Mouse (Mus musculus) hindbrain, embryonic 13.5 days (tissue): ENCODE results near the gene Cfap61. TPM values are rescaled to one million over a fixed set of nuclear protein-coding genes. Genes with fewer than 3 reads are reported as not detected.
"Not testable (repeated sequence)": the region's sequence is repeated elsewhere in the genome, so short reads cannot be mapped to it uniquely, and the experiment has no call there.

ENCODE experiments used
- ATAC-seq: fragments of 200-750 bp; cut with Nextera tagmentation; 2 replicates; pipeline ENCODE4 v1.8.0; 2017; ENCODE audit warnings: moderate TSS enrichment; ENCODE audit not compliant: low FRiP score
- H3K27ac ChIP-seq: fragments of 300-500 bp; sonication (generic); 2 replicates; pipeline ENCODE4 v1.5.1; 2015; ENCODE audit warnings: inconsistent platforms, mild to moderate bottlenecking, moderate library complexity
- H3K27me3 ChIP-seq: fragments of 300-500 bp; sonication (generic); 2 replicates; pipeline ENCODE4 v1.6.1; 2015; ENCODE audit warnings: mild to moderate bottlenecking, inconsistent platforms
- H3K36me3 ChIP-seq: fragments of 300-500 bp; sonication (generic); 2 replicates; pipeline ENCODE4 v1.6.1; 2015; ENCODE audit warnings: mild to moderate bottlenecking, inconsistent platforms
- H3K4me1 ChIP-seq: fragments of 300-500 bp; sonication (generic); replicated peaks from 2 replicates; pipeline ENCODE4 v1.6.1; 2015; ENCODE audit warnings: inconsistent platforms
- H3K4me2 ChIP-seq: fragments of 300-500 bp; sonication (generic); 2 replicates; pipeline ENCODE4 v1.6.1; 2015; ENCODE audit warnings: inconsistent platforms, mild to moderate bottlenecking, moderate library complexity
- H3K4me3 ChIP-seq: fragments of 300-500 bp; sonication (generic); 2 replicates; pipeline ENCODE4 v1.5.1; 2015; ENCODE audit warnings: mild to moderate bottlenecking, inconsistent platforms
- H3K9ac ChIP-seq: fragments of 300-500 bp; sonication (generic); 2 replicates; pipeline ENCODE4 v1.6.1; 2015; ENCODE audit warnings: mild to moderate bottlenecking, inconsistent platforms
- H3K9me3 ChIP-seq: fragments of 300-500 bp; sonication (generic); 2 replicates; pipeline ENCODE4 v1.6.1; 2016; ENCODE audit warnings: inconsistent platforms
- WGBS: fragments of 180-500 bp; shearing (Covaris S2); methylation state at CpG from one replicate; pipeline ENCODE4 v1.1.7; 2015; 5-methylcytosine and 5-hydroxymethylcytosine counted together
- polyA plus RNA-seq: library from polyadenylated mRNA; unstranded; fragments of >200 nt; fragmentation: Nextera tagmentation; extraction: Ambion mirVana; gene quantifications from 2 replicates; pipeline ENCODE4 v1.2.1, GENCODE M21; 2015

Cfap61 gene
- polyA plus RNA-seq, 1 experiment from 2014 or later = 3.8 TPM

DNA sequence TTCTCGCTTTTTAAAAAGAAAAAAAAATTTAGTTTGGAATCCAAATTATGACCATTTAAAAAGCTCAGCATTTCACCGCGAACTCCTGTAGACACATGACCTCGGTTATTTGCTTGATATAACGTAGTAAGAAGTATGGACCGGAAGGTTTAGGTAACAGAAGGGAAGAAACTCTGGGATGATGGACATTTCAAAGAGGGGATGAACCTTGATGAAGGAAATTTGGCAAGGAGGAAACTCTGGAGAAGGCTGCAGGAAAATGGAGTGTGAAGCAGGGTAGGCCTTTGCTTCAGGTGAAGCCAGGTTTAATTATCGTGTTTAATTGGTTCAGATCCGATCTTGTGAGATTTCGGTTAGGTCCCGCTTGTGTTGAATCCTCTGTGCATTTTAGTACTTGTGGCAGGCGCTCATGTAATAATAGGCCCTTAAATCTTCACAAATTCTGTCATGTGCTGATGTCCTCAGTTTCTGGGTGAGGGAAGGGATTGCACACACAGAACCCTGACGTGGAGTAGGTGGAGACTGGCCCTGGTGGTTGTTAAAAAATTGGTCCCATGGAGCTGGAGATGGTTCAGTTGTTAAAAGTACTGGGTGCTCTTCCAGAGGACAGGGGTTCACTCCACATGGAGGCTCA, 30.5 kb upstream of the Cfap61 start:
- H3K4me3 ChIP-seq = peak overlapping the region; percentile 99
- peak overlapping the region; percentile 77 for H3K4me2 ChIP-seq
- 37% methylated on average over 12 of the region's 12 CpGs for WGBS
- H3K27me3 ChIP-seq = no peaks in the 10 kb centered on the region
- H3K4me1 ChIP-seq = peaks cover 19% of the 10 kb centered on the region
- peaks cover 12% of the 10 kb centered on the region for H3K36me3 ChIP-seq
- ATAC-seq = no peak
- H3K27ac ChIP-seq = no peak overlapping the region
- peak overlapping the region; percentile 94 for H3K9ac ChIP-seq
- no peaks in the 10 kb centered on the region for H3K9me3 ChIP-seq

DNA sequence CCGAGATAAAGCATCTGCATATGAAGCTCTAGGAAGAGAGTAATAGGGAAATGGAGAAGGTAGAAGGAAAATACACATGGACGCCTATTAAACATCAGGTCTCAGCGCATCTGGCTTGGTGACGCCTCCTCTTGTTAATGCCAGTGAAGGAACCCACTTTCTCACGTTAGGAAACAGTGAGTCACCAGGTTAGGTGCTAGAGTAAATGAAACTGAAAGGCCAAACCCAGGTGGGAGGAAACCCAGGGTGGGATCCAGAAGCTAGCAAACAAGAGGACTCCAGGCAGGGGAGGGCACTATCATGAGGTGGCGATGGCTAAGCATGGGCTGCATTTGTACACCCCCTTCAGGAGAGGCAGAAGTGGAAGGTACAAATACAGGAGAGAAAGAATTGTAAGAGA, 29.4 kb upstream of the Cfap61 start:
- no peak for ATAC-seq
- WGBS = 84% methylated on average over 6 of the region's 6 CpGs
- Histone ChIP-seq H3K4me2 (no peak overlapping the region), H3K27ac (no peak overlapping the region), H3K27me3 (no peaks in the 10 kb centered on the region), H3K4me3 (no peak overlapping the region), H3K4me1 (peaks cover 19% of the 10 kb centered on the region), H3K9ac (no peak overlapping the region), H3K36me3 (peaks cover 18% of the 10 kb centered on the region), H3K9me3 (no peaks in the 10 kb centered on the region)

DNA sequence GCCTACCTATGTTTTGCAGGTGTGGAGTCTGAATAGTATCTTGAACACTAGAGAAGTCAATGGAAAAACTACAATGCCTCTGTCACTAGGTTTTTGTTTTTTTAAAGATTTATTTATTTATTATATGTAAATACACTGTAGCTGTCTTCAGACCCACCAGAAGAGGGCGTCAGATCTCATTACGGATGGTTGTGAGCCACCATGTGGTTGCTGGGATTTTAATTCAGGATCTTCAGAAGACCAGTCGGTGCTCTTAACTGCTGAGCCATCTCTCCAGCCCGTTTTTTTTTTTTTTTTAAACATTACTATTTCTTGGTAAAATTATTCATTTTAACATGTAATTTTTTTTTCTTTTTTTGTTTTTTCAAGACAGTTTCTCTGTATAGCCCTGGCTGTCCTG, 28.7 kb upstream of the Cfap61 start:
- not testable (repeated sequence) for H3K27ac ChIP-seq, H3K27me3 ChIP-seq, H3K4me2 ChIP-seq, H3K9me3 ChIP-seq, H3K9ac ChIP-seq, ATAC-seq, H3K4me3 ChIP-seq
- Histone ChIP-seq H3K36me3 (peaks cover 26% of the 10 kb centered on the region), H3K4me1 (peaks cover 19% of the 10 kb centered on the region)
- 44% methylated on average over 4 of the region's 4 CpGs for WGBS

DNA sequence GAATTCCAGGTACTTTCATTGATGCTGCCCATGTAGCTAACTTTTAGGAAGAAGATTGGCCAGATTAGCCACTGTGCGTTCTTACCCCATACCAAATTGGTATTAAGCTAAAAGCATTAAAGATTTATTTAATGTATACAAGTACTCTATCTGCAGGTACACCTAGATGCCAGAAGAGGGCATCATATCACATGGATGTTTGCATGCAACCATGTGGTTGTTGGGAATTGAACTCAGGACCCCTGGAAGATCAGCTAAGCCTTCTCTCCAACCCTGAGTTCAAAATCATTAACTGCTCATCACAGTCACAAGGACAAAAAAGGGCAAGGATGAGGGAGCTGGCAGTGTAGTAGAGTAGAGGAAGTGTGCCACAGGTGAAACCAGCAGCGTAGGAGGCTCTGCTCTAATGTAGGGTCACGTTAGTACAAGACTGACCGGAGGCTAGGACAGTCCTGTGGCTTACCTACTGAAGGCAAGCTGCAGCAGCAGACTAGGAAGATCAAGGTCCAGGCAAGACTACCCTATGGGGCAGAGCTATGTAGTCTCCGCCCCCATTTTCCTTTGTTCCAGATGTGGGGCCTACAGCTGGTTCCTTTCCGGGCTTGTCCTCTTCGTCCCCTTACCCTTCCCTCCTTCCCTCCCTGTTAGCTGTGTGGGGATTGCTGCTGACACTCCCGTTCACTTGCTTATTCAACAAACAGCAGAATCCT, 13.5 kb upstream of the Cfap61 start:
- no peak for ATAC-seq

DNA sequence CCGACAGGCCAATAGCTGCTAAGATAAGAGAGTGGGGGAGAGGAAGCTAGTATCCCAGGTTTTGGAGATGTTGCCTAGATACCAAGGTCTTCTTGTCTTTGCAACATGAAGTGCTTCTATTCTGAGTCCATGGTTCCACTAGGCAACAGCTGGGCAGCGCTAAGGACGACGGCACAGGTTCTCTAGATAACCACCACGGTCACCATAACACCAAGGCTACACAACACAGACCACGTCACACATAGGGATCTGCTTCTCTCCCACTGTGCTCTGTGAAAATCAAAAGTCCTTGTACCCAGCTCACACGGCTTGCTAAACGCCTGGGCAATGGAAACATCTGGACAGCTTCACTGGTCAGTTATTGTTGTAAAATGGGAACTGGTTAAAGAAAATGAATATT, 2.4 kb downstream of the Cfap61 start:
- Histone ChIP-seq H3K4me2 (no peak overlapping the region), H3K9ac (no peak overlapping the region), H3K4me3 (no peak overlapping the region), H3K27me3 (no peaks in the 10 kb centered on the region), H3K9me3 (no peaks in the 10 kb centered on the region), H3K36me3 (peaks cover 4% of the 10 kb centered on the region), H3K27ac (no peak overlapping the region), H3K4me1 (peaks cover 10% of the 10 kb centered on the region)
- WGBS = 88% methylated on average over 8 of the region's 8 CpGs
- no peak for ATAC-seq

More for the DNA sequence above, 13.5 kb upstream of the Cfap61 start:
- H3K36me3 ChIP-seq = peaks cover 90% of the 10 kb centered on the region
- no peaks in the 10 kb centered on the region for H3K9me3 ChIP-seq
- no peak overlapping the region for H3K9ac ChIP-seq
- H3K27me3 ChIP-seq = no peaks in the 10 kb centered on the region
- H3K4me3 ChIP-seq = no peak overlapping the region
- H3K27ac ChIP-seq = no peak overlapping the region
- no peak overlapping the region for H3K4me2 ChIP-seq
- WGBS = 92% methylated on average over 8 of the region's 8 CpGs
- H3K4me1 ChIP-seq = no peaks in the 10 kb centered on the region

DNA sequence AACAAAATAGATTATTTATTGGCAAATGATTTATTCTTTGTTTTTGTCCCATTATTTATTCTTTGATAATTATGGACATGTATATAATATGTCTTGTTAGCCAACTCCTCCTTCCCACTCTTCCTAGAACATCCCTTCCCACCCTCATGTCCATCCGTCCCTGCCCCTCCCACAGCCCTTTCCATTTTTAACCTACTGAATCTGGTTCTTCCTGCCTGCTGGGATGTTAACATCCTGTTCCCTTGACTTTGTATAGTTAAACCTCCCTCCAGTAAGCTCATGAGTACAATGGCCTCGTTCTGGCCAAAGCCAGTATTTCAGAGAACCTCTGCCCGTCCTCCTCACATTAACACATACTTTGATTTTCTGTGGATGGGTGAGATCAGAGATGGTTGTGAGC, 6.8 kb downstream of the Cfap61 start:
- Histone ChIP-seq H3K36me3 (no peaks in the 10 kb centered on the region), H3K4me3 (no peak overlapping the region), H3K4me1 (peaks cover 13% of the 10 kb centered on the region), H3K4me2 (no peak overlapping the region), H3K9me3 (no peaks in the 10 kb centered on the region), H3K27ac (no peak overlapping the region), H3K27me3 (no peaks in the 10 kb centered on the region), H3K9ac (no peak overlapping the region)
- no peak for ATAC-seq
- 76% methylated on average over 3 of the region's 3 CpGs for WGBS

DNA sequence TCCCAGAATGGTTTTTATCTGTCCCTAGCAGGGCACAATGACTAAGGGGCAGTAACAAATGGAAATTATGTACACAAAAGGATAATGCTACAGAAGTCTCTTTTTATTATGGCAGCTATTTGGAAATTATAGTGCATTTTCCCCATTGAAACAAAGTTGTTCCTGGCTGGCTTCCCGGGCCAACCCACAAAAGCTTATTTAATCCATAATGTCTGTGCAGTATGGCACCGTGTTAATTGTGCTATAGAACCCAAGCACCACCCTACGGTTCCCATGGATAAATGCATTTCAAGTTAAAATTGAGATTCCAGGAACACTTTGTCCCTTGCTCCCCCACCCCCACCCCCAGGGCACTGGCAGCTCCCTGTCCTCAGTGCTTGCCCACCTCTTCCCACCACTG, 9.7 kb downstream of the Cfap61 start:
- ATAC-seq = no peak

DNA sequence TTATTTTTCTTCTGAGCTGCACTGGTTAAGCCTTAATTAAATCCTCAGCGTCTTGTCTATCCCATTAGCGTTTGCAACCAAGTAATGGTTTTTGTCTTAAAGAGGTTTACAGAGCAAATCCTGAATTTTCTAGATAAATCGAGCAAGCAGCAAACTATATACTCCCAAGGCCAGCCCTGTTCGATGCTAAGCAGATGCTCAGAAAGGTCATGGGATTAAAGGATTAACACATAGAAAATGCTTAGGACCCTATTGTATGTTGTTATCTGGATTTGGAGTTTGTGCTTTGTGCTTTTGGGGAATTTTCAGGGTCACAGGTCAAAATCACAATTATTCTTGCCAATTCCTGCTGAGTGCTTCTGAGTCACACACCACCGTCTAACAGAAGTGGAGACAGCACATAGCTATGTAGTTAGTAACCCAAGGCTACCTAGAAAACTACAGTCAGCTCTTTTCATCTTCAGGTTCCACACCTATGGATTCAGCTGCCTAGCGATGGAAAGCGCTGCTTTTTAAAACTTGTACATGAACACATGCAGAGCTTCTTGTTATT, 13.9 kb downstream of the Cfap61 start:
- no peak for ATAC-seq
- H3K36me3 ChIP-seq = no peaks in the 10 kb centered on the region

More for the DNA sequence above, 9.7 kb downstream of the Cfap61 start:
- H3K36me3 ChIP-seq = no peaks in the 10 kb centered on the region
- WGBS = 70% methylated on average over 3 of the region's 3 CpGs
- no peak overlapping the region for H3K9ac ChIP-seq
- no peak overlapping the region for H3K4me2 ChIP-seq
- no peak overlapping the region for H3K4me3 ChIP-seq
- no peaks in the 10 kb centered on the region for H3K27me3 ChIP-seq
- H3K9me3 ChIP-seq = no peaks in the 10 kb centered on the region
- H3K27ac ChIP-seq = no peak overlapping the region
- peaks cover 18% of the 10 kb centered on the region for H3K4me1 ChIP-seq

DNA sequence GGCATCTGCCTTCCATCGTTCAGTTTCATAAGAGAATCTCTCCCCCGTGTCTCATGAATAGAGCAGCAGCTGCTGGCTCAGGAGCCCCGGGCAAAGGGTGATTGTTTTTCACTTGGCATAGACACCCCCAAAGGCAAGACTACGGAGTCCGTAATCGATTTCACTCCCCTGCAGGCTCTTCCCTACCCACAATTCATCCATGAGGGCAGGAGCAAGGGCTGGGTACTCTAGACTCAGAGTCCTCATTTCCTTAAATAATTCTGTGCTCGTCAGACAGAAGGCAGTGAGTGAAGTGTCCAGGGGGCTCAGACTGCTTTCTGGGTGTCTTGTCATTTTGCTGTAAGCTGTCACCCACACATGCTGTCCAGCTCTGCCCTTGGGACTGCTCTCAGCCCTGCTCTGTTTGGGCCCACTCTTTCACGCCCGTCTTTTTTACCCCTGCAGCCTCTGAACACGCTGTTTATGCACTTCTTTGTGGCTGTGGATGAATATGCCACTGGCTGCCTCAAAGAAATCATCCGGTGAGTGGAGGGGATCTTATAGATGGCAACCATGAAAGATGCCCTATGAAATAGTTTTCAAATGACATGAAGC, 15.0 kb downstream of the Cfap61 start:
- peak overlapping the region; percentile 44 for H3K27ac ChIP-seq
- H3K9me3 ChIP-seq = no peaks in the 10 kb centered on the region
- WGBS = 12% methylated on average over 11 of the region's 11 CpGs
- ATAC-seq = peak; percentile 54
- H3K36me3 ChIP-seq = no peaks in the 10 kb centered on the region
- H3K27me3 ChIP-seq = no peaks in the 10 kb centered on the region
- H3K4me3 ChIP-seq = no peak overlapping the region
- H3K4me1 ChIP-seq = peaks cover 21% of the 10 kb centered on the region
- H3K9ac ChIP-seq = peak overlapping the region; percentile 5; the same call in 1 of the 2 replicates
- 0 out of 2 replicates have a peak overlapping the region, but pooled peaks have one; percentile 6 for H3K4me2 ChIP-seq

More for the DNA sequence above, 13.9 kb downstream of the Cfap61 start:
- Histone ChIP-seq H3K9ac (no peak overlapping the region), H3K4me3 (no peak overlapping the region), H3K27ac (no peak overlapping the region), H3K27me3 (no peaks in the 10 kb centered on the region), H3K4me2 (no peak overlapping the region), H3K4me1 (peaks cover 29% of the 10 kb centered on the region), H3K9me3 (no peaks in the 10 kb centered on the region)
- 76% methylated on average over 7 of the region's 7 CpGs for WGBS

DNA sequence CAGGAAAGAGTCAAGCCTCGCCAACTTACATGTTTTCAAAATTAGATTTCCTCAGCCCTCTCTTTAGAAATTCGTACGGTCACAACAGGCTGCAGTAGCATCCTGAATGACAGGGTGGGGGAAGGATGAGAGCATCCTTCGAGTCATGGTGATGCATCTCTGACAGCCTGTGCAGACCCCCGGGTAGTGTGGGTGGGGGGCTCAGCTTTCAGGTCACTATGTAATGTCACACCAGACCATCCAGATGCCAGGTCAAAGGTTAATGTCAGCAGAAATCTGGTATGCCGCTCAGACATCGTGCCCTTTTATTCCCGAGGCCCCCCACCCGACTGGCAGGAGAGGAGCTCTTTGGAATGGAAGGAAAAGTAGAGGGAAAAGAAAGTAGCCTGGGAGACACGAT, 15.7 kb downstream of the Cfap61 start:
- H3K27ac ChIP-seq = no peak overlapping the region
- 11% methylated on average over 10 of the region's 10 CpGs for WGBS
- no peaks in the 10 kb centered on the region for H3K9me3 ChIP-seq
- no peaks in the 10 kb centered on the region for H3K27me3 ChIP-seq
- peaks cover 18% of the 10 kb centered on the region for H3K4me1 ChIP-seq
- 0 out of 2 replicates have a peak, but pooled peaks have one; percentile 33 for ATAC-seq
- no peak overlapping the region for H3K4me2 ChIP-seq
- H3K4me3 ChIP-seq = no peak overlapping the region
- H3K36me3 ChIP-seq = no peaks in the 10 kb centered on the region
- no peak overlapping the region for H3K9ac ChIP-seq

DNA sequence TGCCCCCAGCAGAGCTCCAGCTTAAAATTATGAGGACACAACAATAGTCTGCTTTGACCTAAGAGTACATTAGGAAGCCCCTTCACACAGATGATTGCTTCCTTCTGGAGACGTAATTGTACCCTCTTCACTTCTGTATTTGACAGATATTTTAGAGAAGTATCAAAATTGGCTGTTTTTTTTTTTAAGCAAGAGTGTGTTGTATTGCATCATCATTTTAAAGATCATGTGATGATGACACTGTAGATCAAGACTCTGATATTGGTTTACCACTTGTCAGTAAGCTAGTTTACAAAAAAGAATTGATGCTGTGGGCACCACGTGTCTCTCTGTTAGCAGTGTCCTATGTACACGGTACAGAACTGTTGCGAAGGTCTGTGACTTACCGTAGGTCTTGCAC, 18.1 kb downstream of the Cfap61 start:
- no peak overlapping the region for H3K27ac ChIP-seq
- 86% methylated on average over 5 of the region's 5 CpGs for WGBS

DNA sequence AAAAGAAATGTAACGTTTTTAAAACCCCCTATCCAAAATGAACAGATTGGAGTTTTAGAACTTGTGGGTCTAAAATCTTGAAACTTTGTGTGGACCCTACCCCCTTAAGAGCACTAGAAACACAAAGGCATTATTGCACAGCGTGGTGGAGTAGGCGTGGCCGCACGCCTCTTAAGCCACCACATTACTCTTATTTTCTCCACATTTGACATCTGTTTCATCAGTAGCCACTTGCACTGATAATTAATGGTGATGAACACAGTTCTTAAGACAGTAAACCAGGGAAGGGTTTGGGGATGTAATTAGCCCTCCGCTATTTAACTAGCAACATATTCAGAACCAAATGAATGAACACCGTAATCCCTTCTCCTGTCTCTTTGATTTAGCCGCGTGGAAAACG, 21.3 kb downstream of the Cfap61 start:
- no peak for ATAC-seq
- no peak overlapping the region for H3K27ac ChIP-seq
- H3K9me3 ChIP-seq = no peaks in the 10 kb centered on the region
- H3K36me3 ChIP-seq = no peaks in the 10 kb centered on the region
- 53% methylated on average over 10 of the region's 10 CpGs for WGBS
- H3K27me3 ChIP-seq = no peaks in the 10 kb centered on the region
- no peak overlapping the region for H3K4me2 ChIP-seq
- no peak overlapping the region for H3K9ac ChIP-seq
- H3K4me3 ChIP-seq = no peak overlapping the region
- peaks cover 9% of the 10 kb centered on the region for H3K4me1 ChIP-seq

More for the DNA sequence above, 18.1 kb downstream of the Cfap61 start:
- H3K4me1 ChIP-seq = peaks cover 18% of the 10 kb centered on the region
- no peak for ATAC-seq
- no peaks in the 10 kb centered on the region for H3K27me3 ChIP-seq
- H3K9me3 ChIP-seq = no peaks in the 10 kb centered on the region
- no peaks in the 10 kb centered on the region for H3K36me3 ChIP-seq
- H3K4me2 ChIP-seq = no peak overlapping the region
- H3K9ac ChIP-seq = no peak overlapping the region
- H3K4me3 ChIP-seq = no peak overlapping the region
